Mouse (Mus musculus) cerebellum, adult 11 months (tissue): ENCODE results near the gene Irs2.

Source experiments
- DNase-seq: peaks from one replicate; pipeline ENCODE4 v3.0.0; 2022

Irs2 gene

DNA sequence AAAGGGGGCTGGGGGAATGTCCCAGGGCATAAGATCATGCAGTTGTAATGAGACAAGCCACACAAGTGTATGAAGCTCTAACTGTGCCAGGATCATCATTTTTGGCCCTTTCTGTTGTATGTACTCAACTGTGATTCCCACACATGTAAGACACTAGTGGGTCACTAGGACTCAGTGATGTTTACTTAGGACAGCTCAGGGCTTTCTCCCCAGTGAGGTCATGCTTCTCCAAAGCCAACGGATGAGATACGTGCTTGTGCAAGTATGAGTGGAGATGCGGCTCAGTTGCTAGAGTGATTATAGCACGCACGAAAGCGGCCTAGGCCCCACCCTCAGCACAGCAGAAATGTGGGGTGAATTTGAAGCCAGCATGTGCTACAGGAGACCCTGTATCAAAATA lies 27.4 kb downstream of the Irs2 start:
- DNase-seq: no peak

DNA sequence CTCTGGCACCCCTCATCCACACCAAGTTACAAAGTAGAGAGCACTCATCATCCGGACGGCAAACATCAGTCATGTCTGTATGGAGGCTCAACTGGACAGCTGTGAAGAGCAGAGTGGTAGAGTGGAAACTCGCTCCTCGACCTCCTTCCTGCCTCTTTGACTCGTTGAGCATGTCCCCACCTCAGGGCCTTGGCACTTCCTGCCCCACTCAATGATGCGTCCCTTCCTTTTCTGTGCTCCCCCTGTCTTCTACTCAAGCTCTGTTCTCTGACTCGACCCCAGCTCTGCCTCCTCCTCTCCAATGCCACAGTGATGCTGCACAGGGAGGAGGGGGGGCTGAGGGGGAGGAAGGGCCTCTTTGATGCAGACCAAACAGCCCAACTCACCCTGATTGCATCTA lies 28.3 kb downstream of the Irs2 start:
- no peak for DNase-seq

DNA sequence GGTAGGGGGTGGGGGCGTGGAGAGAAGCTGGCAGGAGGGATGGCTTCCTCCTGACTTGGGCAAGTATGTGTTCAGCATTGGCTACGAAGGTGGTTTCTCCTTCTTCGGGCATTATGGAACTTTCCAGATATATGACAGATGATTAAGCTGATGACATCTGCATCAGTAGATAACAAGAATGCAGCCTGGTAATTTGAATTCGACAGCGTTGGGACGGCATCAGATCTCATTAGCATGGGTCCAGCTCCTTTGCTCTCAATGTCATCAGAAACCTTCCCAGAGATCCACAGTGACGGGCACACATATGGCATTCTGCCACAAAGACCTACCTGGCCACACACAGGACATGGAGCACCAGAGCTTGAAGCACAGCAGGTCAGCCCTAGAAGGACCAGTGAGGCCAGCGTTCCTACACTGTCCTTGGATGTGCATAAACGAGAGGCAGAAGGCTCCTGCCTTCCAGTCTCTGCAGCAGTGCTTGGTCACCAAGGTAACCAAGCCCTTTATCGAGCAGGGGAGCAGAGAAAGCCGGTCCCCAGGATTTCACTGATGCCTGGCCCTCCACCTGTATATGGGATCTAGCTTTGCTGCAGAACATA lies 29.0 kb downstream of the Irs2 start:
- DNase-seq: no peak

DNA sequence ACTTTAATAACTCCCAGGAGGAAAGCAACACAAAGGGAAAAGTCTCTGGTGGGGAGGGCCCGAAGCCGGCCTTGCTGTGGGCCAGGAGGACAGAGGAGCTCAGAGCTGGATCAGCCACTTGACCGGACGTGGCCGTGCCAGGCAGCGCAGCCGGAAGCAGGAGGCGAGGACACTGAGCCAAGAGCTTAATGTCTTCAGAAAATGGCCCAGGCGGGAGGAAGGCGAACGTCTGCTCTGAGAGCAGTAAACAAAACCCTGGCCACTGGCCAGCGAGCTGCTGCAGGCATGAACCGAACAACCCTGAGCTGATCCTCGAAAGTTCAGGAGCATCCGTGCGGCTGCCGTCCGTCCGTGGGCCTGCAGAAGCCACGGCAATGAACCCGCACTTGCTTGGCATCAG lies 29.9 kb downstream of the Irs2 start:
- DNase-seq: peak; percentile 69

DNA sequence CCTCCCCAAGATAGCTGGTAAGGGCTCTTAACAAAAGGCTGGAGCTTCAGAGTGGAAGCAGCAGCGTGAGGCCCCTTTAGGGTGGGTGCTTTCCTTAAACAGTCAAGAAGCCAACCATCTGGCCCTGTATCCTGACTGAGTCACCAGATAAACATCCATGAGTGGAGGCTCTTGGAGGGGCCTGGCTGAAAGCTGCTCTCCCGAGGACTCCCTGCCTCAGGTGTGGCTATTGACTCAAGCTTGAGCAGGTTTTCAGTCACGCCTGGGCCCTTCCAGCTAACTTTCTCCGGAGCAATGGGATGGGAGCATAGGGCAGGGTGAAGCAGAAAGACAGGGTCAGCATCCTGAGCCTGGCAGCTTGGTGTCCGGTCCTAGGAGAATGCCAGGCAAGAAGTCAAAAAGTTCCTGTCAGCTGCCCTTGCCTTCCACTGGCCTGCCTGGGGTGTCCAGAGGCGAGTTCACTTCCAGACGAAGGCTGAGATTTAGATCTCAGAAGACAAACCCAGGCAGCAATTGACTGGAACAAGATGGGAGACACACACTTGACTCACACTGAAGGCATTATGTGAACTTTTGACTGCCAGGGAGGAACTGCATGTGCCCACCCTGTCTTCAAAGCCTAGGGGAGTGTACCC lies 30.4 kb downstream of the Irs2 start:
- DNase-seq: no peak

DNA sequence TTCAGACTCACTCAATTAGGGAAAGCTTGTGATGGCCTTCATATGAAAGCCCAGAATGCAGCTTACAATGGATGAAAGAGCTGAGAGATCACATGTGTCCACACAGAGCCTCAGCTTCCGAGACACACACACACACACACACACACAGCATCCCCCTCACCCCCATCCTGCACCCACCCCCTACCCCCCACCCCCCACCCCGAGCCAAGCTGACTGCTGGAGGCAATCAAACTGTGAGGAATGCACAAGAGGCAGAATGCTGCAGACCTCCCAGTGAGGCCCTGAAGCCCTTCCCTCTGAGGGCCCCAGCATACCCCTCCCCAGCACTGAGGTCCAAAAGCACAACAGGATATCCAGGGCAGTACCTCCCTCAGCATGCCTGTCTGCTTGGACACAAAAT lies 33.6 kb downstream of the Irs2 start:
- DNase-seq: no peak

DNA sequence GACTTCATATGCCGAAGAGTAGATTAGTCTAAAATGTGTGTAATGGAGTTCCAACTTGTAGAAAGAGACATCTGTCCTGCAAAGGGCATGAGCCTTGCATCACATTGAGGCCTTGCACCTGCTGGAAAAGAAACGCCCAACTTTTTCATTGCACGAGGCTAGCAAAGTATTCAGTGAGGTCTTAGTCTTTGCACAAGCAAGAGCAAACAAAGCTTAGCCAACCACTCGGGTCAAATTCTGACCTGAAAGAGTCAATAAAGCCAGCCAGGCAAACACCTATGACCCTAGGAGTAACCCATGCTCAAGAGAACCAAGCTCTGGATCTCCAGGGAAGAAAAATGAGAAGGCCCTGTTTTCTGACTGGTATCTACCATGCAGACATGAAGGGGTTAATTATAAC lies 34.1 kb downstream of the Irs2 start:
- no peak for DNase-seq

DNA sequence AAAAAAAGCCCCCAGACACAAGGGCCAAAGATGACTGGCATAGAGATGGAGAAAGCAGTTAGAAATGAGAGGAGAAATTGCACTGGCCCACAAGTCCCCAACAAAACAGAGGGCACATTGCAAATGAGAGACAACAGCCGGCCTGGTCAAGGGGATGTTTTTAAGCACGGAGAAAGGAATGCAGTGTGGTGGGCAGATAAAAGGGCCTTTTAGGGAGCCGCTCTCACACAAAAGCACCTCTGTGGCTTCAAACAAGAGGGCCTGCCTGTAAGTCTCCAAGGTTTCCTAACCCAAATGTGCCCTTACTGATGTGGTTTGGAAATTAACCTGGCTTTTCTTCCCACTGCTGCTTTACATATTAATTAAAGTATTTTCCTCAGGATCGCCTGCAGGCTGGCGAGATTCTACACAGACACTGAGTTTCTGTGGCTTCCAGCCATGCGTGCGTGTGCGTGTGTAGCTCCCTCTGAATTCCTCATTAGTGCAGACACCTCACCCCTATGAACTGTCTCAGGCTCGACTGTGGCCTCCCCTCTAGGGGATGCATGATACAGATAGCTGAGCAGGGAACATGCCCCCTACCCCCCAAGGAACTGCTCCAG lies 35.3 kb downstream of the Irs2 start:
- no peak for DNase-seq

DNA sequence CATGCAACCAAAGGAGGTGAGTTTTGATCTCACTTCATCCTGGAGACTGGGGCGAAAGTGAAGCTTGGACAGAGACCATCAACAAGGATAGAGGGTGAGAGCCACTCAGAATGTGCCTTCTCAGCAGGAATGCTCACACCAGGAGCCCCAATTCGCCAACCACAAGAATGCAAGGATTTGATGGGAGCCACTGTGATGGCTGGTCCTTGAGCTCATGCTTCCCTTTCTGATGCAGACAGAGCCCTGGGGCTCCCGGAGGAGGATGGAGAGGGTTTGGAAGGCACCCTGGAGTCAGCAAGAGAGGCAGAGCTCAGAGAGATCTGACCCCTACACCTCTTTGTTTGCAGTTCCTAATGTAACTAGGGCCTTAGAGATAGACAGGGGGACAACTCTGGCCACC lies 36.3 kb downstream of the Irs2 start:
- DNase-seq: no peak

DNA sequence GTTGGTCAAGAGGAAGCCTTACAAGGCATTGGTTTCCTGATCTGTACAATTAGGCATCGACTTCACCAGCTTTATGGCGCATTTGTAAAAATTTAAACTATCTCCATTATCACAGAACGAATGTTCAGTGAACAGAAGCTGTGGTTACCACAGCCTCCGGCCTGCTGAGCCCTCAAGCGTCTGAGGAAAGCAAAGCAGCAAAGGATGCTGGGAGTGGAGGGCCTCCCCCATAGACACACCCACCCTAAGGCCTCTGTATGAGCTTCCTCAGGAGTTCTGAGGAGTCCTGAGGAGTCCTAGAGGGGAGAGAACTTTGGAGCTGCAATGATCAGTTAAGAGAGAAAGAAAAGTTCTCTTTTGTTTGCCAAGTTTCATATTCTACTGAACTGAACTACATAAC lies 36.7 kb downstream of the Irs2 start:
- DNase-seq: no peak

DNA sequence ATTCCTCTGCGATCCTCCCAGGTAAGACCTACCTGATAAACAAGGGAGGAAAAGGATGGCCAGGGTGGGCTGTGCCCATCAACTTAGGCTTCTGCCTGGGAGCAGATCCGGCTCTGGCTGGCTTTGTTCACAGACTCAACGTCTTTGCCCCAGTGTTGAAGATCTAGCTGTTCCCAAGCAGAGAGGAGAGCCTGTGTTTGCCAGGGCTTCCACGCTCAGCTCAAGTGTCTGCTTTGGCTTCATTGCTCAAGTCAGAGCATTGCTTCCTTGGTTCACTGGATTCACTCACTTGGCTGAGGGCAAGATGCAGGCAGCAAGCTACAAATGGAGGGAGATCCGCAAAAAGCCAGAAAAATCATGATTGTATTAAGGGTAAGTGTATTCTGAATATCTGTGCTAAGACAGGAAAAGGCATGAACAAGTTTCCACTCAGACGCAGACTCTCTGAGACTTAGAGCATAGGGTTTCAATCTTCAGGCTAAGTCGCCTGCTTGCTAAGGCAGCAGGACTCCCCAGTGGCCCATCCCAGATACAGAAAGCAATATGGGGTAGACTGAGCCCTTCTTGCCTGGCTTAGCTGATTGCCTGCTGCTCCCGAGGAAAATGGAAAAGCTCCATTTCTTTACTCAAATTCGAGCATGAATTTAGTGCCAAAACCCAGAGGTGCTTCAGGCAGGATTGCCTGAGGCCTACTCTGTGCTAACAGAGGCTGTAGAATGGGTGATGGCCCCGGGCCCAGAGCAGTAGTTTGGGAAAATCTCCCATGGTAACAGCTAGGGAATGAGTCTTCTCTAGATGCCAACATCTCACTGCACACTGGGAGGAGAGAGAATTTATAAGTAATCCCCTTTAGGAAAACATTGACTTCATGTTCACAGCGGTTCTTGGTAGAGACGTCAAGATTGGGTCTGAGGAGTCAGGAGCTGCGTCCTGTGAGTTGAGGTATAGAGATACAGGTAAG lies 37.5 kb downstream of the Irs2 start:
- no peak for DNase-seq

DNA sequence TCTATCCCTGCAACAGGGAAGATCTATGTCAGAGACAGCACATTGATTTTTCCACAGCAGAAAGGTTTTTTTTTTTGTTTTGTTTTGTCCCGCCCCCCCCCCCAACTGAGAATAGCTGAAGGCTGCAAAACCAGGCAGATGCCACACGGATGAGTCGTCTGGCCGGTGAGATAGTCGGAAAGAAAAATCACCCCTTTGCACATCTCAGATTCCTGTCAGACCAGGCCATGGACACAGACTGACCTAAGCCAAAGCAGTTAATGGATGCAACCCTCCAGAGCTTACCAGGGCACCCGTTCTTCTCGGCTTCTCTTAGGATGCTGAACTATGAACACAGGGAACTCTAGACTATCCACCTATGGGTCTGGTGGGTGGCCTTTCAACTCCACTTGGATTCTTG lies 39.6 kb downstream of the Irs2 start:
- no peak for DNase-seq

DNA sequence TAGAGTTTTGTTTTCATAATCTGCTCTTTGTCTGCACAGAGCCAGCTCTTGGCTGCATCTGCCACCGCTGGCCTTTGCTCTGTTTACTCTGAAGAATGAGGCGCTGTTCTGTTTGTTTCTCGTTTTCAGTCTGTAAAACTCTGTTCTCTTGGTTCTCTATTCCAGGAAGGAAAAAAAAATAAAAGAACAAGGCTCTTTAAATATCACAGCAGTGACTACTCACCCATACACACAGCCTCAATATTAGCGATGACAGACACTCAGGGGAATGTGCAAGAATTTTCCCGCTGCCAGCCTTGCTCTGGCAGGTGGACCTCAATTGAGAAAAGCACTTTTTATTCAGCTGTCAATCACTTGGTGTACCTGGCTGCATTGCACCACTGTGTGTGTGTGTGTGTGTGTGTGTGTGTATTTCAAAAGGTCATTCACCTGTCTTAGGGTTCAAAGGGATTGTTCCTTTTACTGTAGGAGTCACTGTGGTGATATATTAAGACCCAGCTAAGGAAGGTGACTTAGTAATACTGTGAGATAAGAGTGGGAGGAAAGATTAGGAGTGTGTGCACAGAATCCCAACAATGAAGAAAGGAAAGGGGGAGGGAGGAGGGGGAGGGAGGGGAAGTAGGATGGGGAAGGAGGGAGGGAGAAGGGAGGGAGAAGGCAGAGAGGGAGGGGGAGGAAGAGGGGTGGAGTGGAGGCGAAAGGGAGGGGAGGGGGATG lies 42.7 kb downstream of the Irs2 start:
- DNase-seq: no peak

DNA sequence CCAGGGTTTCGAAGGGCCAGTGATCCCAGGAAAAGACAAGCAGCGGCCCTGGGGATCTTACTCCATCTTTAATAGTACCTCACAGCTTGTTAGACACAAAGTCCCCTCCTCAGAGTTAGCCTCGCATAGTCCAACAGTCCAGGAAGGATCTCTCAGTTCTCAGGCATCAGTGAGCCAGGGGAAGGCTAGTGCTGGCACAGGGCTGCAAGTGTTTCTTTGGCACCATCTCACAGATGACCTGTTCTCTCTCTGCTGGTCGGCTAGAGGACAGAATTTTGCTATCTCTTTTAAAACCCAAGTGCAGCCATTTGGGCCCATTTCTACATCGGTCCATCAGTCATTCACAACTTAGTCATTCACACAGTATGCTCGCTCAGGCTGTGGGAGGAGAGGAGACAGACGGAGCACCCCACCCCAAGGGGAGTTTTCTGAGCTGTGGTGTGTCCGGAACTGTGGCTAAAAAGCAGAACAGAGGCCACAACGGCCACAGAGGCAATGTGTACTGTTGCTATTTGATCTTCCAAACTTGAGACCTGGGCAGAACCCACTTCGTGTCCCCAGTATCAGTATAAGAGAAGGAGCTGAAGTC lies 43.7 kb downstream of the Irs2 start:
- DNase-seq: no peak

DNA sequence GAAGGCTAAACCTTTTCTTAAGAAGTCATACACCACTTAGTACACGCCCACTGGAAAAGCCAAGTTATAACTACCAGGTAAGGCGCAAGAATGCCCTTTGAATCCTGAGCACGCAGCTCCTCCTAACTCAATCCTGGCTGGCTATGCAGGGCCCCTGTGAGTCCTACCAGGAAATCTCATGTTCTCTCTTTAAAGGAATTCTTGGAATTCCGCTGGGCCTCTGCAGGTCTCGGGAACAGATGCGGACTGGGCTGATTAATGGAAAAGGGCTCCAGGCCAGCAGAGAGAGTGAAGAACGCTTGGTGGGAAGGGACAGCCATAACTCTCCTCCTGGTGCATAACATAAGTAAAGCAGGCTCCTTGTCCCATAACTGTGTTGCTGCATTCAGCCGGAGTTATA lies 46.3 kb downstream of the Irs2 start:
- DNase-seq: no peak

DNA sequence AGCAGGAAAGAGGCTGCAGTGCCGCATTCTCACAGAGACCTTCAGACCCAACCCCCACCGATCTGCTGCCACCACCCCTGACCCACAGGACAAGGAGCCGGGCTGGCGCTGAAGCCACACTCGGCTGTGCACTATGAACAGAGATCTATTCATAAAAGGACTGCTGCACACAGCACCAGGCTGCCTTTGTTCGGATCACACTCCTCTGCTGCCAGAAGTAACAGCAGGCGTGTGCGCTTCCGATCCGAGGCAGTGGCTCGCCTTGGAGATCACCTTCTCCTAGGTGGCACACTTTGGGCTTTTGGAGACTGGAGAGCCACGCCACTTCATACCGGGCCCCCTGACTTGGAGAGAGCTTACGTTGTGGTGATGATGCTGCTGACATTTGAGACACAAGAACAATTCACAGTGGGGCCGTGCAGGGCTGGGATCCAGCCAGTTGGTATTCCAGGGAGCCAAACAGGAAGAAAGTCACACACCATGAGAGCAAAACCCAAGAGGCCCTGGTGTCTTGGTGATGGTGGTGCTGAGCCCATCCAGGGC lies 47.9 kb downstream of the Irs2 start:
- DNase-seq: no peak

DNA sequence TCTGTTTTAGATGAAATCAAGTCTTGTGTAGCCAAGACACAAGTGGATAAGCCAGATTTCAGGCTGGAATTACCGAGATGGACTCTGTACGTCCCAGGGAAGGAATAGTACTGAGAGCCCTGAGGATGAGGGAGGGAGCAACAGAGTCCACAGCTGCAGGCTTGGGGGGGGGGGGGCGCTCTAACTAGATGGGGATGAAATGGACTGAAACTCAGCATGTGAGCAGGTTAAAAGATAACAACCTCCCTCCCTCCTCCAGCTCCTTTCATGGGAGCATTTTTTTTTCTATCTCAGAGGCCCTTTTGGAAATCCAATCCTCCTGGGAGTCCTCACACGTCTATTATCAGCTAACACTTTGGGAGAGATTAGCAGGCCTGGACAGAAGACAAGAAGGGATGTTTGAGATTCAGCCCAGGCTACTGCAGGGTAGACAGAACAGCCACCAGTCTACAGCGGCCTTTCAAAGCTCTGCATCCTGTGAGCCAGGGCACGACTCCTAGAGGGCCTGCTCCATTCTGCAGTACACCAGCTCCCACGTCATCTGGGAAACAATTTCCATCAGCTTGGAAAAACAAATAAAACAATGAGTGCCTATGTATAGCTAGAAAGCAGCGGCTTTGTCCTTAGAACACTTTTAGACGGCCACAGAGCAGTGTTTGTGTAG lies 50.8 kb downstream of the Irs2 start:
- DNase-seq: no peak

DNA sequence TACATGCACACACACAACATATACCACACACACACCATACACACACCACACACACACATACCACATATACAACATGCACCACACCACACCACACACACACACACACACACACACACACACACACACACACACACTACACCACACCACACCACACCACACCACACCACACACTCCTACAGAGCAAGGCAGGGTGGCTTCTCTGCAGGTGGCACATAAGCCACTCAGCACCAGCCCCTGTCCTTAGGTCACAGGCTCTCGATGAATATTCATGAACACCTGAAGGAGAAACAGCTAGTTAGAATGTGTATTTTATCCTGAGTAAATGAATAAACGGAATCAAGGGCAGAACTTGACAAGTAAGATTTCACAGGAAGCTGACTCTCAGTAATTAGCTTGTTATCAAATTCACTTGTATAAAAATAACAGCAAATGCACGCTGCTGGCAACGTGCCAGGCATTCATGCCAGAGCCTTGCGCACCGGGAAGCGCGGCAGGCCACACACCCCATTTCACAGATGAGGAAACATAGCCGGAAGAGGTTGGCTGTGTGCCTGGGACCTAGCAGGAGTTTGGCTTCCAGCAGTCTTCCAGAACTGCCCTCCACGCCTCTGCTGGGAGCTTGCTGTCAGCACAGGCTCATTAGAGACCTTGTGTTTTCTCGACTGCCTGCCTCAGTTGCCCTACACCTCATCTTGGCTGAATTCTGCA lies 54.8 kb downstream of the Irs2 start:
- peak; percentile 36 for DNase-seq

DNA sequence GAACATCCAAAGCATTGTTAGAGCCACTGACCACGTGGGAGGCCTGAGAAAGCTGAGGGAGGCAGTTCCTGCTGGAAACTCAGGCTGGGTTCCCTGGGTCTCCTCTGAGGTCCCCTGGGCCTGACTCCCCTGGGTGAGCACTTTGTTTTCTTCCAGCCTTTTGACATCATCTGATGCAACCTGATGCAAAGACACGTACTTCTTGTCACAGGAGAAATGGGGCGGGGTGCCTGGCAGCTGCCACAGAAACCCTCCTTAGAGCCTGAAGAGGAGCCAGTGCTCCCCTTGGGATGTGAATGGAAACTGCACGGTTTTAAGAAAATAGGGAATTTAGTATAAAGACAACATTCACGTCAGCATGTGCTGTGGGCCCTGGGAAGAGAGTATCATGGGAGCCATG lies 55.6 kb downstream of the Irs2 start:
- no peak for DNase-seq

DNA sequence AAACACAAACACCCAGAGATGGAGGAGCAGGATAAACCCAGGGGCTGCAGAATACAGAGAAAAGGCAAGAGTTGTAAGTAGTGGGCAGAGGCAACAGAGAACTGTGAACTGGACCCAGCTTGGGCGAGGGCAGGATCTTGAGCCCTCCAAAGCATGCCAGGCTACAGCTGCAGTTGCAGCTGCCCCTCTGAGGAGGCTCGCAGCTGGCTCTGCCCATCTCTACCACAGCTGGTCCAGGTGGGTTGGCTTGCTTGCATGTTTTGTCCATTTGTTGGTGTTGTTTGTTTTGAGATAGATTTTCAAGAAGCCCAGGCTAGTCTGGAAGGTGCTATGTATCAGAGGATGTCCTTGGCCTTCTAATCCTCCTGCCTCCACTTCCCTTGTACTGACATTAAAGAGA lies 56.0 kb downstream of the Irs2 start:
- DNase-seq: no peak

DNA sequence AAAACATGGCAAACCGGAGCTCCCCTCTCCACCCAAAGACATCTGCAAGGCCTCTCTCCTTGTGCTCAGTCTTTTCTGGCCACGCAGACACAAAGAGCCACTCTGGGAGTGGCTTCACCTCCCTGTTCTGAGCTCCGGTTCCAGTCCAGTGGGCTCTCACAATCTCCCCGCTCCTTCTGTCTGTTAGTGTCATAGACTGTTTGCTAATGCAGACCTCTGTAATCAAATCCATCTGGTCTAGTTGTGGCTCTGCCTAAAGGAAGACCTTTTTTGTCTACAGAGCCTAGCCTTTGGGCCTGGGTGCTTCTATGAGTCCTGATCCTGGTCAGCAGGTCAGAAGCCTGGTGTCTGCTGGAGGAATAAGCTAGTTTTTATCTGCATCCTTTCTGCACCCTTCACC lies 56.7 kb downstream of the Irs2 start:
- DNase-seq: no peak
